Mouse (Mus musculus) mesoderm, embryonic 11.5 days (tissue): ENCODE measurements at regions not wholly inside any gene's neighbourhood (a gene's known extent, or its start where the extent isn't known, plus 50 kb on each side); places are given as distances from the start of the nearest gene placed in this dataset.

Experiments
- DNase-seq: peaks from one replicate; pipeline ENCODE4 v3.0.0-alpha.2; 2012; ENCODE audit warnings: low read depth, low spot score

DNA sequence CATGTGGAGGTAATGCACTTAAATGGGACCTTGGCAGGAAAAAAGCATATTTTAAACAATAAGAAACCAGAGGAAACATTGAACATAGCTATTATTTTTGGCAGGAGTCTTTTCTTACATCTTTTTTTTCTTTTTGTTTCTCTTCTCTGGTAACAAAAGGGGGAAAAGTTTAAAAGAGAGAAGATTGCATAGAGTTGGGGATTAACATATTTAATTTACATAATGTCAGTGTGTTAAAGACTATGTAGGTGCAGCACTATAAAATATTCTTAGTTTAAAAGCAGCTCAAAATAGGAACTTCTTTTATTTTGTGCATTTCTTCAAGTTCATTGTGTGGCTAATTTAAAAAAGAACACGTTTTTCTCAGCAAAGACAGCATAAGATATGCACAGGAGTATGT lies 1087.5 kb downstream of the Cdh11 start:
- no peak for DNase-seq

DNA sequence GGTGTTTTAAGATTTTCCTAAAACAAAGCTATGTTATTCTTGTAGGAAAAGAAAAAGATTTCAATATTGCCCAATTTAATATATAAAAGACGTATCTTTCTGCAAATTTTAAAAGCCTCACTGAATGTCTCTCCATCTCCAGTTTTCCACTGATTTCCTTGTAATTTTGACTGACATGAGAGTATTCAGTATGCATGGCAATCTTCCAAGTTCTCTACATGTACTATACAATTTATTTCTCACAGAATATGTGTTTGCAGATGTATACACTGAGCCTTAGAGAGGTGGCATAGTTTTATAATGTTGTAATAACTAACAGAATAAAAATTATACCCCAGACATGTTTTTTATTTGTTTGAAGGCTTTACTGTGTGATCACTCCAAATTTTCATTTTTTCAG lies 1094.5 kb downstream of the Cdh11 start:
- DNase-seq: no peak

GRCm38 (mm10) chr8:101668921-101669320 lies 1116.5 kb downstream of the Cdh11 start:
- no peak for DNase-seq

DNA sequence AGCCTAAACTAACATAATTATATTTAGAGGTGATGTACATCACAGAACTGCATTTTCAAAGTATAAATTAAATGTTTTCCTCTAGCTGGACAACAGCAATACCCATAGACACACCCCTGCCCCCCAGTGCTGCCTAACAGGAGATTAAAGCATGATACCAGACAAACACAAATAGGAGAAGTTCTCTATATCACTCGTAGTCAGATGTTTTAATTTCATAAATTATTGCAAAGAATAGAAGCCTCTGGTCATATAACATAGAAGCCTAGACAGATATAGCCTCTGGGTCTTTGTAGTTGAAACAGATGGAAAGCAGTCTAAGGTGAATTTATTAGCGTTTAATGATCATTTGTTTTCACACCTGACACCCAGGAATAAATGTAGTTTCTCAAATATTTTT lies 1122.6 kb downstream of the Cdh11 start:
- DNase-seq: no peak

GRCm38 (mm10) chr8:101655292-101655691 lies 1130.2 kb downstream of the Cdh11 start:
- DNase-seq: no peak

DNA sequence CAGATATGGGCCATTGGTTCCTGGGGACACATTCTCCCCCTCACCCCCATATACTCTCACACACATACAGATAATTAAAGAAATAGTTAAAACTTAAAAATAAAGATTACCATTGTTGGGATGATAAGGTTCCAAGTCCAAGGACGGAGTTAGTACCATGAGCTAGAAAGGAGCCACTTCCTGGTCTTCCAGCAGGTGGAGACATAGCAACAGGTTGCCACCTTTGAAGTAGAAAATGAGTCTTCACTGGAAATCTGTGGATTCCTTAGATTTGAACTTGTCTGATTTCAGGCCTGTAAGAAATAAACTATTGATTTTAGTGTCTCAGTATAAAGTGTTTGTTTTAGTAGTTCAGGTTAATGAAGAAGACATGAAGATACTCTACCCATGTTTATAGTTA lies 1156.6 kb downstream of the Cdh11 start:
- peak; percentile 10 for DNase-seq

GRCm38 (mm10) chr8:101621941-101622340 lies 1163.5 kb downstream of the Cdh11 start:
- DNase-seq: no peak

DNA sequence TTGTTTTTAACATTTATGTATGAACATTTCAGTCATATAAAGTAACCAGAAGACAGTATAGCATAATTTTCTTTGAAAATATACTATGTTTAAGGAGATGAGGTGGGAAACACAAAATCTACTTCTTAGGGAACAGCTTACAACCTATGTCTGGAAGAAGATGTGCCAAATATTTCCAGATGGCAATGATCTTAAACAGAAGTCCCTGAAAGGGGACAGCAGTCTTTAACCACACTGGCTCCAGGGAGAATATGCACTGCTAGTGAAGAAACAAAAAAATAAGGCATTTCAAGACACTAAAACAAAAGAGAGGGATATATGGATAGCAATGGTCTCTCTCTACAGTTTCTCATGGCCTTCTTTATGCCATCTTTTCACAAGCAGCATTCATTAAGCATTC lies 1194.3 kb downstream of the Cdh11 start:
- no peak for DNase-seq

DNA sequence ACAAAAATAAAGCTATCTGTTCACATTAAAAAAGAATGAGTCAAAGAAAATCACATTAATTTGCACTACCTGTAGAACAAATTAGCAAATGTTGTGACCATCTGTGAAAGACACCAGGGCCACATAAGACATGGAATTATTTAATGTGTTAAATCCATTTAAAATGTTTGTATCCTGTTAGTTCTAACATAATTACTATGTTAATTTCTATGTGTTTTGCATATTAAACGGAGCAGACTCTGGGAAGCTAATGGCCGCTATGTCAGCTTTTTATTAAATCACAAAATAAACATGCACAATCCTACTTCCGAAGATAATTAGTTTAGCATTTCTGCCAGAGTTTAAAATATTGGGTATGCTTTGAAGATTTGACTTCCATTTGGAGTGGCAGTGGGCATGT lies 1194.8 kb downstream of the Cdh11 start:
- DNase-seq: no peak

DNA sequence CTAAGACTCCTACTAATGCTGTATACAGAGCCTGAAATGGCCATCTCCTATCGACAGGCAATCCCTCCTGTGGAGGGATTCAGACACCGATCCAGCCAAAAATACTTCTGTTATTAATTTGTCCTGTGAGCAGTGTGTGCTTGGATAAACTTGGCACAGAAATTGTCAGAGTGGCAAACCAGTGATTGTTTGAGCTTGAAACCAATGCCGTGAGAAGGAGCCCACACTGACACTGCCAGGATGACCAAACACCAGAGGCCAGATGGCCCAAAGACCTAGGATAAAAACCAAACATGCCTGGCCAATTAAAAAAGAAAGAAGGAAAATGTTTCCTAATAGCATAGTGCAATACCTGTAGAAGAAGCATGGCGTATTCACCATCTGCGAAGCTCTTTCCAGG lies 1221.0 kb downstream of the Cdh11 start:
- DNase-seq: no peak

DNA sequence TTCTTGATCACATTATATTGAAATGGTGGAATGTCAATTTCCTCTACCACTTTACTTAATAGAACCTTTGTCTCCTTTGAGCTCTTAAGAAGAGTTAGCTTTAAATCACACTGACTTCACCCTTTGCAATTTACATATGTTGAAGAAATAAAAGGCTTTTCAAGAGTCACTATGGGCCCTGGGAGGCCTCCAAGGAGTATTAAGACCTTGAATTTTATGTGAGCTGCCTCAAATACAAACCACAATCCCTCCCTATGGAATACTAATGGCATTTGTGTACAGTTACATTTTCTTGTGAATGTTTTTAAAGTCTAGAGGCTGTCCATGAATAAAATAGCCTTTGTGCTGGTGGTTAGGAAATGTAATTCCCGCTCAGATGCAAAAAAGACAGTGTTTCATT lies 1262.7 kb downstream of the Cdh11 start:
- peak; percentile 14 for DNase-seq

DNA sequence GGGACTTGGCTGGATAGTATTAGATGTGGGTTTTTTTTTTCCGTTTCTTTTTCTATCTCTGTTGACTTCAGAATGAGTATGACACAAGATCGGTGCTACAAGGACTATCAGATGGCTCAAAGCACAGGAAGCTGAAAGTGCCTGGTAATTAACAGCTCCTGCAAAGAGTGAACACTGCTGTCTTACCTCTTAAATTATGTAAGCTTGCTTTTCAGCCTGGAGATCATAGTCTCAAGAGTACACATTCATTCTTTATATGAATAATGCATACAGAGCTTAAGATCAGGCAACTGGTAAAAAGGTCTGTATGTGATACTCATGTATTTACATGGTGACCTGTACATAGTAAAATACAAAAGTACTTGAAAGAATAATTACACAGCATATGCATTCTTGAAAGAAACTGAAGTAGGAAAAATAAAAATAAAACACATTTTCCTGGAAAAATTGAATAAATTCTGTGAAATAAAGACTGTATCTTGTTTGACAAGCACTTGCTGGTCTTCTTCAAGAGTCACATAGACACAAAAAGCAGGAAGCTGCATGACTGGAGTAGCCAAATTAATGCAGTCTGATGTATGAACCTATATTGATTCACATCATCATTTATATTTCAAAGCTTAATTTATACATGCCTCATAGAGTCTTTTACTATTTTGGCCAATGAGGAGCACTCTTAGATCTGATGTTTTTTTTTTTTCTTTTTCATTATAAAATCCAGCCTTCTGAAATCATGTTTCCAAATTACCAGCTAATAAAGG lies 1306.7 kb downstream of the Cdh11 start:
- no peak for DNase-seq

DNA sequence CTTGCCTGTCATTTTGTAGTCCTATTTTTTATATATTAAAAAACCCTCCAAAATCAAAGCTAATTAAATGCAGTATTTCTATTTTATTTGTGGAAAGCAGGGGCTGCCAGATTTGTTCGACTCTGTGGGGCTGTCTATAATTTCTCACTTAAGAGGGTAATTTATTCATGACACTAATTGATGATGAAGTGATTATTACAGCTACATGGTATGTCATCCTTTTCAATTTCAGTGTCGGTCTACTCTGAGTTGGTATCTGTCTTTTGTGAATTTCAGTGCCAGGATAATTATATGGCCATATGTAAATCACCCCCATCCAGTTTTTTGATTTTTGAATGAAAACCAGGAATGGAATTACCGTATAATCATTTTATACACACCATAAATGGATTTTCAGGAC lies 1319.1 kb downstream of the Cdh11 start:
- DNase-seq: no peak

DNA sequence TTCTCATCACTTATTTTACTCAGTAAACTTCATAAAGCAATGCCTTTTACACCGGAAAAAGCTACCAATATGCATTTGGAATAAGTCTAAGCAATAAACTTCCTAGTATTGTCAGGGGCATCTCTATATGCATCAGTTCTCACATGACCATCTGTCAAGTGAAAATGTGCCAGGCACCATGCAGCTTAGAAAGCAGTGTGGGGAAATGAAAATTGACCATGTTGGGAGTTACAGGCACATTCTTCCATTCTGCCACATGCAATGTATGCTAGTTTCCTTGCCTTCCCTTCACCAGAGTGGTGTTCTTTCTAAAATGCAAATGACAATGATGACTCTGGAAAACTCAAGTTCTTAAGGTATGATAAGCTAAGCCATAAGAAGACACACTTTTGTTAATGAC lies 1322.9 kb downstream of the Cdh11 start:
- no peak for DNase-seq

DNA sequence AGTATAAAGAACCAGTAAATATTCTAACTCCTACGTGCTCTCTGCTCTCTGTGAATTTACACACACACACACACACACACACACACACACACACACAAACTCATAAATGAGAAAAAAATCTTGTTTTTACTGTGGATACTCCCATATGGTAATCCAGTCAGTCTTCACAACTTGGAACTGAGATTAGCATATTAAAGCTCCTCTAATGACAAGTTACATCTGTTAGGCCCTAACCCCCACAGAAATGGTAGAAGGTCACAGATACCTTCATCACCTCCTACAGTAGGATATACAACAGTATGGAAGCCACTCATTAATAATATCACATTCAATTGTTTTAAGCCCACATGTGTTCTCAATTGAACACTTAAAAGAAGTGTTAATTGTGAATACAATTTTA lies 1340.7 kb downstream of the Cdh11 start:
- DNase-seq: no peak

GRCm38 (mm10) chr8:101442563-101442962 lies 1342.9 kb downstream of the Cdh11 start:
- DNase-seq: no peak

- no peak for DNase-seq
Measured at GRCm38 (mm10) chr8:101435691-101436090, 1349.8 kb downstream of the Cdh11 start.
